Mouse (Mus musculus) liver, adult 2 months (tissue): Measurements from ENCODE around the gene Zdhhc20. TPM values are rescaled to one million over a fixed set of nuclear protein-coding genes. Genes with fewer than 3 reads are reported as not detected.

Experiments used
- DNase-seq: peaks from one replicate; pipeline ENCODE4 v3.0.0-alpha.2; 2011; ENCODE audit warnings: low read depth, low spot score; ENCODE audit errors: extremely low read depth
- H3K27ac ChIP-seq: fragments of 200-500 bp; replicated peaks from 2 replicates; pipeline ENCODE4 v1.5.1; 2012; ENCODE audit warnings: low read depth, mild to moderate bottlenecking, control low read depth, inconsistent platforms, low read length; ENCODE audit not compliant: insufficient read depth
- H3K27me3 ChIP-seq: fragments of 200-500 bp; 2 replicates; pipeline ENCODE4 v1.6.1; 2012; ENCODE audit warnings: mild to moderate bottlenecking, moderate library complexity, low read length, inconsistent platforms; ENCODE audit not compliant: control insufficient read depth, insufficient read depth
- H3K36me3 ChIP-seq: fragments of 200-500 bp; 2 replicates; pipeline ENCODE4 v1.6.1; 2012; ENCODE audit warnings: low read length, inconsistent platforms; ENCODE audit not compliant: control insufficient read depth, insufficient read depth
- H3K4me1 ChIP-seq: fragments of 200-500 bp; 2 replicates; pipeline ENCODE4 v1.6.1; 2011; ENCODE audit warnings: low read length; ENCODE audit not compliant: control insufficient read depth, insufficient read depth
- H3K4me3 ChIP-seq: fragments of 200-500 bp; 2 replicates; pipeline ENCODE4 v1.5.1; 2011; ENCODE audit warnings: low read depth, mild to moderate bottlenecking, control low read depth, low read length, moderate library complexity; ENCODE audit not compliant: insufficient read depth
- H3K79me2 ChIP-seq: fragments of 200-500 bp; 2 replicates; pipeline ENCODE4 v1.6.1; 2012; ENCODE audit warnings: inconsistent platforms, mild to moderate bottlenecking, low read length, moderate library complexity; ENCODE audit not compliant: control insufficient read depth, insufficient read depth
- H3K9ac ChIP-seq: fragments of 200-500 bp; 2 replicates; pipeline ENCODE4 v1.6.1; 2012; ENCODE audit warnings: low read depth, mild to moderate bottlenecking, control low read depth, inconsistent platforms, low read length
- CTCF ChIP-seq: fragments of 200-500 bp; IDR thresholded peaks from 2 replicates; pipeline ENCODE4 v1.5.1; 2011; ENCODE audit warnings: low read depth, low read length, control low read depth
- POLR2A ChIP-seq: fragments of 200-500 bp; IDR thresholded peaks from 2 replicates; pipeline ENCODE4 v1.6.1; 2011; ENCODE audit warnings: low read length, control low read depth; ENCODE audit not compliant: insufficient read depth; ENCODE audit errors: extremely low read depth
- WGBS: fragments of 180-500 bp; shearing (Covaris S2); methylation state at CpG from one replicate; pipeline ENCODE4 v1.1.7; 2018; 5-methylcytosine and 5-hydroxymethylcytosine counted together
- polyA plus RNA-seq: library from polyadenylated mRNA; depleted of rRNA; stranded (reverse); fragments of >200 nt; gene quantifications from 2 replicates; pipeline ENCODE4 v1.2.3, GENCODE M21; 2012
- total RNA-seq: library from RNA; depleted of rRNA; stranded (reverse); fragments of >200 nt; gene quantifications from 2 replicates; pipeline ENCODE4 v1.2.3, GENCODE M21; 2014

The Zdhhc20 gene
- total and polyA plus RNA-seq, 2 experiments: 2.3 to 9.1 TPM

- no peaks in the 10 kb centered on the region for H3K36me3 ChIP-seq
- WGBS: under 1% methylated on average over 96 of the region's 96 CpGs
- peaks cover 5% of the 10 kb centered on the region for H3K4me1 ChIP-seq
- H3K27ac ChIP-seq: peak within 1 kb of the TSS; percentile 76
- no peaks in the 10 kb centered on the region for H3K27me3 ChIP-seq
- no peaks in the 10 kb centered on the region; the same call in 1 of the 2 replicates for H3K79me2 ChIP-seq
- TF ChIP-seq POLR2A (peak; percentile 69), CTCF (peak; percentile 18; the same call in 1 of the 2 replicates)
- H3K9ac ChIP-seq: peak within 1 kb of the TSS; percentile 92
- peak within 1 kb of the TSS; percentile 89 for H3K4me3 ChIP-seq
- DNase-seq: peak; percentile 68
Measured at GRCm38 (mm10) chr14:57825788-57826751, 64.0 kb downstream of the Zdhhc20 start, which contains the start of the genes Ska3 and Mrpl57. Gene Ska3 (minus strand): TSS chr14:57826185. Gene Mrpl57 (plus strand): TSS chr14:57826234.

- no peaks in the 10 kb centered on the region for H3K36me3 ChIP-seq
Measured at GRCm38 (mm10) chr14:57820839-57821238, 69.2 kb downstream of the Zdhhc20 start.

GRCm38 (mm10) chr14:57811844-57812243 lies 78.2 kb downstream of the Zdhhc20 start:
- Histone ChIP-seq H3K27me3 (no peaks in the 10 kb centered on the region), H3K9ac (no peak overlapping the region), H3K79me2 (no peaks in the 10 kb centered on the region), H3K4me3 (no peak overlapping the region), H3K27ac (no peak overlapping the region), H3K4me1 (no peaks in the 10 kb centered on the region), H3K36me3 (no peaks in the 10 kb centered on the region)
- TF ChIP-seq POLR2A (no peak), CTCF (no peak)
- DNase-seq: no peak
- WGBS: 97% methylated on average over 5 of the region's 5 CpGs

More at GRCm38 (mm10) chr14:57820839-57821238, 69.2 kb downstream of the Zdhhc20 start:
- Histone ChIP-seq H3K79me2 (no peaks in the 10 kb centered on the region), H3K4me3 (no peak overlapping the region), H3K9ac (no peak overlapping the region), H3K27ac (no peak overlapping the region), H3K27me3 (no peaks in the 10 kb centered on the region), H3K4me1 (no peaks in the 10 kb centered on the region; the same call in 1 of the 2 replicates)
- TF ChIP-seq CTCF (no peak), POLR2A (no peak)
- WGBS: 73% methylated on average over 4 of the region's 4 CpGs
- DNase-seq: no peak

DNA sequence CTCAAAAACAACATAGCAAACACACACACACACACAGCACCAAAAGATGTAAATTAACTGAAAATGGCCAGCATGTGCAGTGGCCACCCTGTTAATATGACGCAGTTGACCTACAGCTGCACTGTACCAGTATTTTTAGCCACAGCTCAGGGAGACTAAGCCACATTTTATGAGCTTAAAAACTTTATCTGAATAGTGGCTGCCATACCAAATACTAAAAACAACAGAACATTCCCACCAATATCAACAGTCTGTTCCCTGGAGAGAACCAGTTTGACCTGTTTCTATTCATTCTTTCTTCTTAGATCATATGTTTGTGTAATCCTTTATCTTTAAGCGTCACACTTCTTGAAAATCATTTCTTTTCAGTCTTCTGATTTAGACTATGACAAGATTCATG lies 79.2 kb downstream of the Zdhhc20 start:
- TF ChIP-seq POLR2A: no peak
- no peaks in the 10 kb centered on the region for H3K4me1 ChIP-seq
- H3K4me3 ChIP-seq: no peak overlapping the region
- DNase-seq: no peak
- no peaks in the 10 kb centered on the region for H3K36me3 ChIP-seq
- H3K79me2 ChIP-seq: no peaks in the 10 kb centered on the region
- WGBS: 94% methylated on average over 2 of the region's 2 CpGs
- no peaks in the 10 kb centered on the region for H3K27me3 ChIP-seq
- H3K9ac ChIP-seq: no peak overlapping the region
- no peak overlapping the region for H3K27ac ChIP-seq

DNA sequence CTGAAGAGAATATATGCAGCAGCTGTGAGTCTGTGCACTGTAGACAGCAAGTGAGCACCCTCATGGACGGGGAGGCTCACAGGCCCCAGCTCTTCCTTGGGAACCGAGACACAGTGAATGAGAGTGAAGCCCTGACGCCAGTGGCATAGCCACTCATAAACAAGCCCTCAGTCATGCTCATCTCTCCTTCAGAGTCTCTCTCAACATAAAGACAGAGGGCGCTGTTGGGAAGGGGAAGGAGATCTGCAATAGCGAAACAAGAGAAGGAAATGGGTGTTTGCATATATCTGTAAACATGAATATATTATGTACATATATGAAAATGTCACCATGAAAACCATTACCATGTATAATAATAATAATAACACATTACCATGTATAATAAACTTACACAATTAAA lies 81.5 kb downstream of the Zdhhc20 start:
- Histone ChIP-seq H3K79me2 (no peaks in the 10 kb centered on the region), H3K27me3 (no peaks in the 10 kb centered on the region), H3K27ac (no peak overlapping the region), H3K4me3 (no peak overlapping the region), H3K4me1 (no peaks in the 10 kb centered on the region), H3K9ac (no peak overlapping the region), H3K36me3 (peaks cover 11% of the 10 kb centered on the region)
- TF ChIP-seq CTCF (peak; percentile 23; the same call in 1 of the 2 replicates), POLR2A (no peak)
- WGBS: 70% methylated on average over 5 of the region's 5 CpGs
- DNase-seq: peak; percentile 26

- Histone ChIP-seq H3K4me1 (peaks cover 6% of the 10 kb centered on the region), H3K79me2 (peaks cover 7% of the 10 kb centered on the region; the same call in 1 of the 2 replicates), H3K9ac (no peak overlapping the region), H3K27ac (no peak overlapping the region), H3K27me3 (no peaks in the 10 kb centered on the region), H3K4me3 (no peak overlapping the region), H3K36me3 (peaks cover 22% of the 10 kb centered on the region)
- 92% methylated on average over 4 of the region's 4 CpGs for WGBS
- no peak for DNase-seq
- TF ChIP-seq CTCF: no peak
- no peak for TF ChIP-seq POLR2A
Measured at GRCm38 (mm10) chr14:57803731-57804130, 86.3 kb downstream of the Zdhhc20 start.
